Mouse (Mus musculus) midbrain, embryonic 14.5 days (tissue): Measurements from ENCODE around the gene B3gnt2. TPM values are rescaled to one million over a fixed set of nuclear protein-coding genes. Genes with fewer than 3 reads are reported as not detected.
"Not testable (repeated sequence)": the region's sequence is repeated elsewhere in the genome, so short reads cannot be mapped to it uniquely, and the experiment has no call there.

Source experiments
- ATAC-seq: fragments of 200-750 bp; cut with Nextera tagmentation; 2 replicates; pipeline ENCODE4 v1.8.0; 2017; ENCODE audit warnings: moderate number of reproducible peaks, moderate library complexity; ENCODE audit not compliant: low FRiP score, low TSS enrichment
- DNase-seq: peaks from one replicate; pipeline ENCODE4 v3.0.0-alpha.2; 2015
- H3K27ac ChIP-seq: fragments of 300-500 bp; sonication (generic); replicated peaks from 2 replicates; pipeline ENCODE4 v1.5.1; 2014; ENCODE audit warnings: mild to moderate bottlenecking, low read depth, low read length, moderate library complexity
- H3K27me3 ChIP-seq: fragments of 300-500 bp; sonication (generic); 2 replicates; pipeline ENCODE4 v1.6.1; 2014; ENCODE audit warnings: low read length, control low read depth, mixed read lengths; ENCODE audit not compliant: control insufficient read depth, insufficient read depth
- H3K36me3 ChIP-seq: fragments of 300-500 bp; sonication (generic); 2 replicates; pipeline ENCODE4 v1.6.1; 2014; ENCODE audit warnings: low read length, control low read depth; ENCODE audit not compliant: control insufficient read depth, insufficient read depth
- H3K4me1 ChIP-seq: fragments of 300-500 bp; sonication (generic); 2 replicates; pipeline ENCODE4 v1.6.1; 2014; ENCODE audit warnings: mild to moderate bottlenecking, antibody characterized with exemption, low read length, control low read depth; ENCODE audit not compliant: control insufficient read depth, insufficient read depth
- H3K4me2 ChIP-seq: fragments of 300-500 bp; sonication (generic); 2 replicates; pipeline ENCODE4 v1.6.1; 2014; ENCODE audit warnings: mild to moderate bottlenecking, low read length, moderate library complexity
- H3K4me3 ChIP-seq: fragments of 300-500 bp; sonication (generic); replicated peaks from 2 replicates; pipeline ENCODE4 v1.5.1; 2014; ENCODE audit warnings: low read depth, low read length
- H3K9ac ChIP-seq: fragments of 300-500 bp; sonication (generic); replicated peaks from 2 replicates; pipeline ENCODE4 v1.6.1; 2014; ENCODE audit warnings: mild to moderate bottlenecking, low read length, moderate library complexity
- H3K9me3 ChIP-seq: fragments of 300-500 bp; sonication (generic); 2 replicates; pipeline ENCODE4 v1.6.1; 2016; ENCODE audit warnings: low read length, control low read depth, mixed read lengths; ENCODE audit not compliant: control insufficient read depth
- WGBS: fragments of 180-500 bp; shearing (Covaris S2); extraction: QIAGEN DNeasy Blood & Tissue Kit; methylation state at CpG from one replicate; pipeline ENCODE4 v1.1.7; 2014; 5-methylcytosine and 5-hydroxymethylcytosine counted together
- polyA plus RNA-seq: library from polyadenylated mRNA; unstranded; fragments of >200 nt; fragmentation: Nextera tagmentation; extraction: Ambion mirVana; gene quantifications from 2 replicates; pipeline ENCODE4 v1.2.1, GENCODE M21; 2014

The B3gnt2 gene
- polyA plus RNA-seq, 1 experiment from 2014 or later, result 2.6 TPM

GRCm38 (mm10) chr11:22747406-22747805, 113.4 kb downstream of the B3gnt2 start:
- ATAC-seq, result no peak
- Histone ChIP-seq H3K36me3 (no peaks in the 10 kb centered on the region), H3K4me3 (no peak overlapping the region), H3K9me3 (0 out of 2 replicates have a peak, but pooled peaks cover 7% of the 10 kb centered on the region), H3K27ac (no peak overlapping the region), H3K4me1 (no peaks in the 10 kb centered on the region), H3K9ac (no peak overlapping the region), H3K27me3 (no peaks in the 10 kb centered on the region), H3K4me2 (no peak overlapping the region)
- WGBS, result 80% methylated on average over 7 of the region's 7 CpGs
- DNase-seq, result no peak

GRCm38 (mm10) chr11:22745356-22745755, 115.4 kb downstream of the B3gnt2 start:
- Histone ChIP-seq H3K27ac (no peak overlapping the region), H3K36me3 (no peaks in the 10 kb centered on the region), H3K27me3 (no peaks in the 10 kb centered on the region), H3K4me2 (no peak overlapping the region), H3K4me3 (no peak overlapping the region), H3K9me3 (0 out of 2 replicates have a peak, but pooled peaks cover 7% of the 10 kb centered on the region), H3K4me1 (no peaks in the 10 kb centered on the region), H3K9ac (no peak overlapping the region)
- no peak for DNase-seq
- no peak for ATAC-seq

- no peak for DNase-seq
These were observed 117.0 kb downstream of the B3gnt2 start for GRCm38 (mm10) chr11:22743561-22744269.

GRCm38 (mm10) chr11:22741998-22742626, 118.6 kb downstream of the B3gnt2 start:
- Histone ChIP-seq H3K4me3 (no peak overlapping the region), H3K27ac (no peak overlapping the region), H3K27me3 (no peaks in the 10 kb centered on the region), H3K4me1 (no peaks in the 10 kb centered on the region), H3K4me2 (no peak overlapping the region), H3K9me3 (0 out of 2 replicates have a peak, but pooled peaks cover 7% of the 10 kb centered on the region), H3K9ac (no peak overlapping the region), H3K36me3 (no peaks in the 10 kb centered on the region)
- ATAC-seq (0 out of 2 replicates have a peak, but pooled peaks have one; percentile 17), DNase-seq (peak; percentile 39)
- 7% methylated on average over 7 of the region's 7 CpGs for WGBS

More at GRCm38 (mm10) chr11:22743561-22744269, 117.0 kb downstream of the B3gnt2 start:
- H3K9me3 ChIP-seq, result 0 out of 2 replicates have a peak, but pooled peaks cover 7% of the 10 kb centered on the region
- no peak overlapping the region for H3K4me3 ChIP-seq
- ATAC-seq, result no peak
- no peaks in the 10 kb centered on the region for H3K27me3 ChIP-seq
- H3K4me1 ChIP-seq, result no peaks in the 10 kb centered on the region
- H3K27ac ChIP-seq, result no peak overlapping the region
- H3K9ac ChIP-seq, result no peak overlapping the region
- H3K4me2 ChIP-seq, result no peak overlapping the region
- 94% methylated on average over 5 of the region's 5 CpGs for WGBS
- H3K36me3 ChIP-seq, result no peaks in the 10 kb centered on the region

- no peak overlapping the region for H3K27ac ChIP-seq
- H3K4me1 ChIP-seq, result no peaks in the 10 kb centered on the region
- 0 out of 2 replicates have a peak, but pooled peaks cover 5% of the 10 kb centered on the region for H3K9me3 ChIP-seq
- ATAC-seq (no peak), DNase-seq (no peak)
- no peak overlapping the region for H3K4me2 ChIP-seq
- no peak overlapping the region for H3K4me3 ChIP-seq
- H3K9ac ChIP-seq, result no peak overlapping the region
- WGBS, result 72% methylated on average over 3 of the region's 3 CpGs
- no peaks in the 10 kb centered on the region for H3K36me3 ChIP-seq
- H3K27me3 ChIP-seq, result no peaks in the 10 kb centered on the region
These were observed 119.3 kb downstream of the B3gnt2 start for GRCm38 (mm10) chr11:22741436-22741835.

- DNase-seq (no peak), ATAC-seq (no peak)
- H3K27ac ChIP-seq, result no peak overlapping the region
- no peaks in the 10 kb centered on the region for H3K36me3 ChIP-seq
- WGBS, result 77% methylated on average over 5 of the region's 5 CpGs
- no peak overlapping the region for H3K4me2 ChIP-seq
- H3K9ac ChIP-seq, result no peak overlapping the region
- H3K9me3 ChIP-seq, result no peaks in the 10 kb centered on the region
- H3K4me1 ChIP-seq, result no peaks in the 10 kb centered on the region
- no peaks in the 10 kb centered on the region for H3K27me3 ChIP-seq
- H3K4me3 ChIP-seq, result no peak overlapping the region
These were observed 121.1 kb downstream of the B3gnt2 start for GRCm38 (mm10) chr11:22739497-22740288.

GRCm38 (mm10) chr11:22736521-22737225, 124.1 kb downstream of the B3gnt2 start:
- ATAC-seq (no peak), DNase-seq (no peak)
- no peak overlapping the region for H3K9ac ChIP-seq
- no peak overlapping the region for H3K27ac ChIP-seq
- no peak overlapping the region for H3K4me3 ChIP-seq
- H3K4me2 ChIP-seq, result no peak overlapping the region
- no peaks in the 10 kb centered on the region for H3K9me3 ChIP-seq
- H3K27me3 ChIP-seq, result no peaks in the 10 kb centered on the region
- WGBS, result 82% methylated on average over 7 of the region's 7 CpGs
- no peaks in the 10 kb centered on the region for H3K36me3 ChIP-seq
- no peaks in the 10 kb centered on the region for H3K4me1 ChIP-seq

- not testable (repeated sequence) for H3K9ac ChIP-seq, DNase-seq, H3K9me3 ChIP-seq, H3K27ac ChIP-seq, ATAC-seq, H3K4me2 ChIP-seq, H3K4me3 ChIP-seq, H3K4me1 ChIP-seq, H3K36me3 ChIP-seq, H3K27me3 ChIP-seq
- WGBS, result 83% methylated on average over 5 of the region's 5 CpGs
These were observed 125.6 kb downstream of the B3gnt2 start for GRCm38 (mm10) chr11:22735128-22735527.
